Mouse (Mus musculus): ENCODE results near the gene Fn1.

Fn1 gene

GRCm38 (mm10) chr1:71606600-71607325, 46.2 kb downstream of the Fn1 start:
- DNase-seq (ENCODE audit: low read depth, low spot score), result no peak

GRCm38 (mm10) chr1:71605751-71606150, 47.2 kb downstream of the Fn1 start:
- DNase-seq (ENCODE audit: low read depth, low spot score), result no peak

GRCm38 (mm10) chr1:71595365-71595764, 57.6 kb downstream of the Fn1 start:
- no peak for DNase-seq (ENCODE audit: low read depth, low spot score)

- no peak for DNase-seq (ENCODE audit: low read depth, low spot score)
Measured at GRCm38 (mm10) chr1:71594268-71594667, 58.7 kb downstream of the Fn1 start.

GRCm38 (mm10) chr1:71593184-71593583, 59.8 kb downstream of the Fn1 start:
- DNase-seq (ENCODE audit: low read depth, low spot score), result no peak

GRCm38 (mm10) chr1:71590038-71590437, 63.0 kb downstream of the Fn1 start:
- DNase-seq (ENCODE audit: low read depth, low spot score), result no peak

- no peak for DNase-seq (ENCODE audit: low read depth, low spot score)
Measured at GRCm38 (mm10) chr1:71586658-71587057, 66.3 kb downstream of the Fn1 start.

GRCm38 (mm10) chr1:71583900-71584299, 69.1 kb downstream of the Fn1 start:
- no peak for DNase-seq (ENCODE audit: low read depth, low spot score)

- DNase-seq (ENCODE audit: low read depth, low spot score), result no peak
Measured at GRCm38 (mm10) chr1:71583302-71583701, 69.7 kb downstream of the Fn1 start.

GRCm38 (mm10) chr1:71580408-71580807, 72.6 kb downstream of the Fn1 start:
- no peak for DNase-seq (ENCODE audit: low read depth, low spot score)

GRCm38 (mm10) chr1:71579526-71579925, 73.5 kb downstream of the Fn1 start:
- DNase-seq (ENCODE audit: low read depth, low spot score), result no peak

GRCm38 (mm10) chr1:71576837-71577236, 76.2 kb downstream of the Fn1 start:
- no peak for DNase-seq (ENCODE audit: low read depth, low spot score)

- no peak for DNase-seq (ENCODE audit: low read depth, low spot score)
Measured at GRCm38 (mm10) chr1:71575987-71576386, 77.0 kb downstream of the Fn1 start.

- no peak for DNase-seq (ENCODE audit: low read depth, low spot score)
Measured at GRCm38 (mm10) chr1:71570116-71570515, 82.9 kb downstream of the Fn1 start.

GRCm38 (mm10) chr1:71567884-71568605, 85.0 kb downstream of the Fn1 start:
- DNase-seq (ENCODE audit: low read depth, low spot score), result no peak

- DNase-seq (ENCODE audit: low read depth, low spot score), result no peak
Measured at GRCm38 (mm10) chr1:71564291-71564690, 88.7 kb downstream of the Fn1 start.

GRCm38 (mm10) chr1:71560626-71561025, 92.4 kb downstream of the Fn1 start:
- DNase-seq (ENCODE audit: low read depth, low spot score), result no peak

- DNase-seq (ENCODE audit: low read depth, low spot score), result peak; percentile 91
Measured at GRCm38 (mm10) chr1:71556688-71557612, 96.0 kb downstream of the Fn1 start, which contains the start of gene Atic. Gene Atic (plus strand): TSS chr1:71557150.

- no peak for DNase-seq (ENCODE audit: low read depth, low spot score)
Measured at GRCm38 (mm10) chr1:71550626-71551195, 102.3 kb downstream of the Fn1 start.

- no peak for DNase-seq (ENCODE audit: low read depth, low spot score)
Measured at GRCm38 (mm10) chr1:71540437-71540836, 112.6 kb downstream of the Fn1 start.

- DNase-seq (ENCODE audit: low read depth, low spot score), result no peak
Measured at GRCm38 (mm10) chr1:71539641-71540040, 113.4 kb downstream of the Fn1 start.
